Mouse (Mus musculus) liver, embryonic 13.5 days (tissue): ENCODE measurements around the gene Theg. TPM values are rescaled to one million over a fixed set of nuclear protein-coding genes. Genes with fewer than 3 reads are reported as not detected.

Experiments
- ATAC-seq: fragments of 200-750 bp; cut with Nextera tagmentation; 2 replicates; pipeline ENCODE4 v1.8.0; 2017; ENCODE audit warnings: low read depth, mild to moderate bottlenecking, moderate number of reproducible peaks, moderate library complexity
- DNase-seq: peaks from one replicate; pipeline ENCODE4 v3.0.0; 2022
- H3K27ac ChIP-seq: fragments of 300-500 bp; sonication (generic); 2 replicates; pipeline ENCODE4 v1.5.1; 2015; ENCODE audit warnings: moderate library complexity, mild to moderate bottlenecking, inconsistent platforms
- H3K27me3 ChIP-seq: fragments of 300-500 bp; sonication (generic); 2 replicates; pipeline ENCODE4 v1.6.1; 2015; ENCODE audit warnings: mild to moderate bottlenecking, inconsistent platforms
- H3K36me3 ChIP-seq: fragments of 300-500 bp; sonication (generic); 2 replicates; pipeline ENCODE4 v1.6.1; 2015; ENCODE audit warnings: mild to moderate bottlenecking, inconsistent platforms
- H3K4me1 ChIP-seq: fragments of 300-500 bp; sonication (generic); replicated peaks from 2 replicates; pipeline ENCODE4 v1.6.1; 2015; ENCODE audit warnings: inconsistent platforms
- H3K4me2 ChIP-seq: fragments of 300-500 bp; sonication (generic); 2 replicates; pipeline ENCODE4 v1.6.1; 2015; ENCODE audit warnings: inconsistent platforms, mild to moderate bottlenecking, moderate library complexity
- H3K4me3 ChIP-seq: fragments of 300-500 bp; sonication (generic); replicated peaks from 2 replicates; pipeline ENCODE4 v1.5.1; 2015; ENCODE audit warnings: mild to moderate bottlenecking, inconsistent platforms
- H3K9ac ChIP-seq: fragments of 300-500 bp; sonication (generic); 2 replicates; pipeline ENCODE4 v1.6.1; 2015; ENCODE audit warnings: mild to moderate bottlenecking, inconsistent platforms
- H3K9me3 ChIP-seq: fragments of 300-500 bp; sonication (generic); replicated peaks from 2 replicates; pipeline ENCODE4 v1.6.1; 2016; ENCODE audit warnings: inconsistent platforms
- WGBS: fragments of 180-500 bp; shearing (Covaris S2); methylation state at CpG from one replicate; pipeline ENCODE4 v1.1.7; 2015; ENCODE audit not compliant: insufficient replicate concordance; 5-methylcytosine and 5-hydroxymethylcytosine counted together
- polyA plus RNA-seq: library from polyadenylated mRNA; unstranded; fragments of >200 nt; fragmentation: Nextera tagmentation; extraction: Ambion mirVana; gene quantifications from 2 replicates; pipeline ENCODE4 v1.2.1, GENCODE M21; 2015

Gene Theg
- polyA plus RNA-seq, 1 experiment from 2014 or later: not detected

DNA sequence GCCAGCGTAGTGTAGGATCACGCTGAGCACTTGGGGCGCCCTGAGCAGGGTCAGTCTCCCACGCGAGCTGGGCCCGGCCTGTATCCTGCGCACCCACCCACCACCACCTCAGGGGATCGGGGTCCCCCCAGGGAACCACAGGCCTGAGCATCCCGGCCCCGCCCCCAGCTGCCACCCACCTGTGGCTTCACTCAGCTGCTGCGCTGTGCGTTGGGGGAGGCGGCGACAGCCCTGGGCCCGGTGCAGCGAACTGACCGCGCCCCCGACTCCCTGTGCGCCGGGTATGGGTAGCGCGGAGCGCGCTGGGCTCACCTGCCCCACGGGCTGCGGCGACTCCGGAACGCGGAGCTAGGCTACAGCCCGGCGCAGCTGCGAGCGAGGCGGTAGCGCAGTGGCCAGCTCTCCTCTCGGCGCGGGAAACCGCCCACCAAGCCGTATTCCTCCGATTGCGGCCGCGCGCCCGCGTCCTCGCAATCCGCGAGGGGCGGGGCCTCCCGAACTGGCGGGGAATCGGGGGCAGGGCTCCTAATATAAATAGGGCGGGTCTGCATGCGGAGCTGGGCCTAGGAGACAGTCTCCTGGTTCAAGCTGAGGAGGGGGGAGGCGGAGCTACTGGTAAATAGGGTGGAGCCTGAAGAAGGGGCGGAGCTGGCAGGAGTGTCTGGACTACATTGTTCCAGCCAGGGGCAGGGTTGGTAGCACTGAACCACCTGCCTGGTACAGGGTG is 26.6 kb upstream of the Theg start, which contains the start of gene C2cd4c:
Gene C2cd4c, minus strand, starts transcription at position 448 of the 727 bp plus-strand sequence.
- Histone ChIP-seq H3K27ac (no peak within 1 kb of the TSS), H3K9ac (peak within 1 kb of the TSS; percentile 39; the same call in 1 of the 2 replicates), H3K36me3 (no peaks in the 10 kb centered on the region), H3K4me3 (peak within 1 kb of the TSS; percentile 57), H3K4me2 (peak within 1 kb of the TSS; percentile 76), H3K9me3 (no peaks in the 10 kb centered on the region), H3K27me3 (peaks cover 59% of the 10 kb centered on the region), H3K4me1 (peaks cover 18% of the 10 kb centered on the region)
- ATAC-seq (peak; percentile 68), DNase-seq (peak; percentile 46)
- WGBS: 2% methylated on average over 60 of the region's 60 CpGs

DNA sequence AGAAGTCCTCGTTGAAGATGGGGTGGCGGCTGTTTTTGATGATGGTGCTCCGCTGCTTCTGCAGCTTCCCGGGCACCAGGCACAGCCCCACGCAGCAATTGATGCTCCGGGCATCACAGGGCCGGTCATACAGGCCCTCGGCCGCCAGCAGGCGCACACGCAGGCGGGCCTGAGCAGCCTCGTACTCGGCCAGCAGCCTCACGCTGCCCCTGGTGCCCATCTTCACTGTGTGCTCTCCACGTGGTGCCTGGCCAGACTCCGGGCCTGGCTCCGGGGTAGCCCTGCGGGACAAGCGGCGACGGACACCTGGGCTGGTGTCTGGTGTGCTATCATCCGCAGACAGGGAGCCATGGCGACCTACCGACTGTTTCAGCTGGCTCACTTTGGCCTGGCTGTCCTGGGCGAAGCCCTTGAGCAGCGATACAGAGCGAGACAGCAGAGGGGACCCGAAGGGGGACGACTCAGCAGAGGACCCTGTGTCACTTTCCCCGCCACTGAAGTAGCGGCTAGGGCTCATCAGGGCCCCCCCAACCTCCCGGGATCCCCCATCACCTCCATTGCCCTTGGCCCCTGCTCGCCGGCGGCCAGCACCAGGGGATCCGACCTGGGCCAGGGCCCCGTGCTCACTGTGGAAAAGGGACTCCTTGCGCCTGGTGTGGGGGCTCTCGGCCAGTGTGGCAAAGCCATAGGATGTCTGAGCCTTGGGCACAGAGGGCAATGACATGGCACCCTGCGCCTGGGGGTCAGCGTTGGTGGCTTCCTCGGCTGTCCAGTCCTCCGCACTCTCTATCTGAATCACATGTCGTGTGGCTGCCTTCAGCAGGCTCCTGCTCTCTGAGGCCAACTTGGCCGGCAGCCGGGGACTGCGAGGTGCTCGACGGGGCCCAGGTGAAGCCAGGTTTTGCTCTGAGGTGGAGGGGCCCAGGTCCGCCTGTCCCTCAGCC is 25.3 kb upstream of the Theg start:
- Histone ChIP-seq H3K4me1 (peaks cover 18% of the 10 kb centered on the region), H3K27ac (no peak overlapping the region), H3K27me3 (peaks cover 63% of the 10 kb centered on the region), H3K4me3 (no peak overlapping the region), H3K4me2 (no peak overlapping the region), H3K36me3 (no peaks in the 10 kb centered on the region), H3K9ac (no peak overlapping the region), H3K9me3 (no peaks in the 10 kb centered on the region)
- 10% methylated on average over 51 of the region's 51 CpGs for WGBS
- no peak for ATAC-seq
- no peak for DNase-seq

DNA sequence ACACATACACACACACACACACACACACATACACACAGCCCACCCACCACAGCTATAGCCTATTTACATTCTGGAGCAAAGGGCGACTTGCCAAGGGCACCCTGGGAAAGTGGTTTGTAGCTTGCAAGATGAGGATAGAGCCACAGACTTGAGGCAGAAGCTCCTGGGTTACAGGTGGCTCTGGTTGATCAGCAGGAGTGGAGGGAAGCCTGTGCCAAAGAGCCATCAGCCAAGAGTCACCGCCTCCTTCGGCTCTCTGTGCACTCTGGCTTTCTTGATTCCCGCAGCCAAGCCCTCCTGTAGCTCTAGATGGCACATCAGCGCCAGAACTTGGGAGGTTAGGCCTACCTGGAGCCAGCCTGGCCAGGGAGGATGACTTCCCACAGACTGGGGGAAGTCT is 24.2 kb upstream of the Theg start:
- Histone ChIP-seq H3K4me3 (no peak overlapping the region), H3K9me3 (no peaks in the 10 kb centered on the region), H3K4me2 (no peak overlapping the region), H3K36me3 (no peaks in the 10 kb centered on the region), H3K4me1 (peaks cover 18% of the 10 kb centered on the region), H3K27me3 (peaks cover 59% of the 10 kb centered on the region), H3K27ac (no peak overlapping the region), H3K9ac (no peak overlapping the region)
- 28% methylated on average over 5 of the region's 5 CpGs for WGBS
- ATAC-seq: no peak
- no peak for DNase-seq

DNA sequence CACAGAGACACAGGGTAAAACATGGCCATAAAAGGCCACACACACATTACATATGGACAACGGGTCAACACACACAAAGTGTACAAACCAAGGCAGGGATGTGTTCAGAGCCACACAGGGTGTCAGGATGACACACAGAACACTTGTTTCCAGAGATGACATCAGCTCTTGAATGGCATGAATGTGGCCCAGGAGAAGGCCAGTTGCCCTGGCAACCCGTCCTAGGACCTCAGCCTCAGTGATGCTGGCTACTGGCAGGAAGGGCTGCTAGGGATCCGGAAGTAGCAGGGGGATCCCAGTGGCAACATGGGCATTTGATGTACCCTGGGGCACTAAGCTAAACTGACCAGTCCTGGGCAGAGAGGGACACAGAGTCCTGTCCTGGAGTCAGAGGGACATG is 22.1 kb upstream of the Theg start:
- WGBS: 60% methylated on average over 3 of the region's 3 CpGs
- H3K27ac ChIP-seq: no peak overlapping the region
- peaks cover 49% of the 10 kb centered on the region for H3K27me3 ChIP-seq
- H3K4me1 ChIP-seq: peaks cover 18% of the 10 kb centered on the region
- no peak overlapping the region for H3K4me3 ChIP-seq
- DNase-seq (no peak), ATAC-seq (no peak)
- no peaks in the 10 kb centered on the region for H3K36me3 ChIP-seq
- H3K4me2 ChIP-seq: no peak overlapping the region
- no peaks in the 10 kb centered on the region for H3K9me3 ChIP-seq
- no peak overlapping the region for H3K9ac ChIP-seq

DNA sequence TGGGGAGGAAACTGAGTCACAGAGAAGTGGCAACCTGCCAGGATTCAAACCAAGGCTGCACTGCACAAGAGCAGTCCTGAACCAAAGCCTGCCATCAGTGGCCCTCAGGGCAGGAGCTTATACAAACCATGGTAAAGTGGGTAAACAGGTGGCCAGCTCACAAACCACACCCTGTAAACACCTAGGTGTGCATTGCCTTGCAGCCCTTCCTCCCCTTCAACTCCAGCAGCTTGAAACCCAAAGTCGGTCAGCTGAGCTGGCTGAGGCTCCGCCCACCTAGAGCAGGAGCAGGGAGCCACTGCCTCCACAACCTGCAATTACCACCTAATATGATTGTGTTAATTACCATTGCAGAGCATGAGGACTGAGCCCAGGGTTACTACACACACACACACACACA is 20.8 kb upstream of the Theg start:
- no peak for ATAC-seq
- Histone ChIP-seq H3K27ac (no peak overlapping the region), H3K36me3 (no peaks in the 10 kb centered on the region), H3K4me3 (no peak overlapping the region), H3K4me2 (no peak overlapping the region), H3K9ac (no peak overlapping the region), H3K27me3 (peaks cover 35% of the 10 kb centered on the region), H3K4me1 (peaks cover 10% of the 10 kb centered on the region), H3K9me3 (no peaks in the 10 kb centered on the region)
- WGBS: 36% methylated on average over 2 of the region's 2 CpGs
- no peak for DNase-seq

DNA sequence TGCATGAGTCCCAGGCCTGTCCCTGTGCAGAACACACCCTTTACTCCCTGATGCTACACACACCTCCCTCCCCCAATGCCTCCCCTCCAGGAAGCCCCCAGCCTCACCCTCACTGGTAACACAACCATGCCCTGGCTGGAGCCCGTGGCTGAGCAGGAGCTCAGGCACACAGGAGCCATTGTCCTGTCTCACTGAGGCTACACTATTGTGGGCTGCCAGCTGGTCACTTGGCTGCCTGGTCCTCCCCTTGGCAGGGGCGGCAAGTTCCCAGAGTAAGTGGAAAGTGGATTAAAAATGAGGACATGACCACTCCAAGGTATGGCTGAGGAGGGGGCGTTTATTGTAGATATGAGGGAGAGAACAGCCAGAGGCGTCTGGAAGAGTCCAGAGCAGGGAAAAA is 19.4 kb upstream of the Theg start:
- Histone ChIP-seq H3K9ac (no peak overlapping the region), H3K36me3 (no peaks in the 10 kb centered on the region), H3K27me3 (peaks cover 21% of the 10 kb centered on the region), H3K27ac (no peak overlapping the region), H3K9me3 (no peaks in the 10 kb centered on the region), H3K4me1 (no peaks in the 10 kb centered on the region), H3K4me3 (no peak overlapping the region), H3K4me2 (no peak overlapping the region)
- 44% methylated on average over 4 of the region's 4 CpGs for WGBS
- DNase-seq: no peak
- ATAC-seq: no peak

DNA sequence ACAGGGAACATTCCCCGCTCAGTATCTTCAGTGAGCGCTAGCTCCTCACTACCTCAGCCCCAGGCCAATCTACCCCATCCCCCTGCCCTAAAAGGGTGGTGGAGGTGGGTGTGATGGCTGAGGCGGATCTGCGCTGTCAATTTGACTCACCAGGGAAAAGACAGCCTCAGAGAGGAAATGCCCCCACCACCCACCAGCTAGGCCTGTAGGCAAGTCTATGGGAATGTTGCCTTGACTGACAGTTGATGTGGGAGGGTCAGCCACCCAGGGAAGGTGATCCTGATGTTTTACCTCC is 10.8 kb upstream of the Theg start:
- 66% methylated on average over 4 of the region's 4 CpGs for WGBS
- Histone ChIP-seq H3K27ac (no peak overlapping the region), H3K9me3 (no peaks in the 10 kb centered on the region), H3K36me3 (no peaks in the 10 kb centered on the region), H3K4me3 (no peak overlapping the region), H3K4me2 (no peak overlapping the region), H3K4me1 (no peaks in the 10 kb centered on the region), H3K27me3 (0 out of 2 replicates have a peak, but pooled peaks cover 2% of the 10 kb centered on the region), H3K9ac (no peak overlapping the region)
- no peak for ATAC-seq
- no peak for DNase-seq

DNA sequence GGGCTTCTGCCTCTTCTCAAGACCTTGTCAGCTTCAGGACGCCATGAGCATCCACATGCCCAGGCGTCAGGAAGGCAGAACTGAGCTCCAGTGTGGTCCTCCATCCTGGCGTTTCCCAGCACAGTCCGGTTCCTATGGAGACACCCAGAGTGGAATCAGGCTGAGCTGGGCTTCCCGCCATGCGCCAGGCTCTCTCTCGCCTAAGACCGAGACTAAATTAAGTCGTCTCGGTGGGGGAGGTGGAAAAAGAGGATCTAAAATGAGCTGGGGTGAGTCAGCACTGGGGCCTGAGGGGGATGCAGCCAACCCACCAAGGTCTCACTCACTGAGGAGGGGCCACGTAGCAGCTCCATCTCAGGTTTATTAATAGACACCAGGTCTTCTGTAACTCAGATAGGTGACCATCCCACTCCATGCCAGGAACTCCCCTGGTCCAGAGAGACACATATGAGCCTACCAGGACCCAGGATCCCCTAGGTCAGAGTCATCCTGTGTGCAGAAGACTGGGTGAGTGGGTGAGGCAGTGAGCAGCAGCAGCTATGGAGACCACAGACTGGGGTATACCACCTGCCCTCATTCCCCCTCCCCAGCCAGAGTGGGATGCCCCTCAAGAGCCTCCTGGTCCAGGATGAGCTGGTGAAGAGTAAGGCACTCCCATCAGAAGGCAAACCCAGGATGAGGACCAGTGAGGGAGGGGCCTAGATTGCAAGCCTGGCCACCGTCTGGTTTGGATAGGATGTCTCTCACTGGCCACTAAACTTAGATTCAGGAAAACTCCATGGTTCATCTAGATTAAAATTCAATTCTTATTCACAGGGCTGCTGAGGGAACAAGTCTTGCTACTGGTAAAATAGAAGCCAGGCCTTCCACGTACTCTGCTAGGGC is 10.2 kb upstream of the Theg start:
- Histone ChIP-seq H3K27me3 (0 out of 2 replicates have a peak, but pooled peaks cover 2% of the 10 kb centered on the region), H3K9ac (no peak overlapping the region), H3K4me1 (no peaks in the 10 kb centered on the region), H3K4me3 (no peak overlapping the region), H3K9me3 (no peaks in the 10 kb centered on the region), H3K27ac (no peak overlapping the region), H3K4me2 (no peak overlapping the region), H3K36me3 (no peaks in the 10 kb centered on the region)
- ATAC-seq (0 out of 2 replicates have a peak, but pooled peaks have one; percentile 15), DNase-seq (no peak)
- 22% methylated on average over 13 of the region's 13 CpGs for WGBS

DNA sequence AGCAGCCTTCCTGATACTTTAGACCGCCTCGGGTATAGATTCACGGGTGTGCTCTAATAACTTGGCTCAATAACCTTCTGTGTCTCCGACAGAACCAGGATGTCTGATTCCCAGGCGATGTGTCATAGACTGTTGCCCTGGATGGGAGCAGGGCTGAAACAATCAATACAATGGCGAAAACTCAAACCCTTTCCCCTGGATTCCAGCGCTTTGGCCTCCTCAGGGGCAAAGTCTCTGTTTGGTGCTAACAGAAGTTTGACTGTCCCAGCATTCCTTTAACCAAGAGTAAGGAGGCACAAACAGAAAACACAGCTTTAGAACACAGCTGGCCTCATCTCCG is 8.4 kb upstream of the Theg start:
- DNase-seq: no peak
- no peak for ATAC-seq
- no peak overlapping the region for H3K4me2 ChIP-seq

DNA sequence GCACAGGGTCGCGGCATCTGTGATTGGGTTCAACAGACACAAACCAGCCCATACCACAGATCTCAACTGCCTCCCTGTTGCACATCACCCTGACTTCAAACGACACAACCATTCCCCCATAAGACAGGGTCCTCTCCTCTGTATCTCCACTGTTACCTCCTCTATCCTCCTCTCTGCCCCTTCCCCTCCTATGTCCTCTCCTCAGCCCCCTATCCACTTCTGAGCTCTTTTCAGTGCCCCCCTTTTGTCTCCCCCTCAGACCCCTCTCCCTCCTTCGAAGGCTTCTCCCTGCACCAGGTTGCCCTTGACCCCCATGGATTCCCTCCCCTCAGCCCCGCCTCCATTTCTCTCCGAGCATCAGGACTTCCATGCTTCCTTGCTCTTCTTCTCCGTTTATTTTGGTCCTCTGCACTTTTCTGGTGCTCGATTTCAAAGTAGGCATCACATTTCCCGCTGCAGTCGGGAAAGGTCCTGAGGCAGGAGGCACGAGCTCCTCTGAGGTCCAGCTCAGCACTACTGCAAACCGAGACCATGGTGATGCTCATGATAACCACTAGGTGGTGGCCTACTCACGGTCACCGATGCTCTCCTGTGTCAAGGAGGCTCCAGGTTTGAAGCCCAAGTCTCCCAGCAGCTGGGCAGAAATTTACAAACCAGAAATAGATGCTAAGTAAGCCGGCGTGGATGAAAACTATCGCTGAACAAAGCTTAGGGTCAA is 7.9 kb upstream of the Theg start:
- no peak overlapping the region for H3K27ac ChIP-seq
- H3K4me3 ChIP-seq: no peak overlapping the region
- ATAC-seq (no peak), DNase-seq (no peak)
- H3K4me2 ChIP-seq: no peak overlapping the region
- no peaks in the 10 kb centered on the region for H3K4me1 ChIP-seq
- H3K27me3 ChIP-seq: 0 out of 2 replicates have a peak, but pooled peaks cover 2% of the 10 kb centered on the region
- WGBS: 13% methylated on average over 17 of the region's 17 CpGs
- H3K9ac ChIP-seq: no peak overlapping the region
- H3K9me3 ChIP-seq: no peaks in the 10 kb centered on the region
- H3K36me3 ChIP-seq: no peaks in the 10 kb centered on the region

More for the DNA sequence above, 8.4 kb upstream of the Theg start:
- Histone ChIP-seq H3K36me3 (no peaks in the 10 kb centered on the region), H3K9ac (no peak overlapping the region), H3K27ac (no peak overlapping the region), H3K9me3 (no peaks in the 10 kb centered on the region), H3K4me1 (no peaks in the 10 kb centered on the region), H3K27me3 (0 out of 2 replicates have a peak, but pooled peaks cover 2% of the 10 kb centered on the region), H3K4me3 (no peak overlapping the region)
- WGBS: 45% methylated on average over 8 of the region's 8 CpGs
